Mouse (Mus musculus) limb, embryonic 14.5 days (tissue): ENCODE results near the gene Dynlt1f. TPM values are rescaled to one million over a fixed set of nuclear protein-coding genes. Genes with fewer than 3 reads are reported as not detected.
"Not testable (repeated sequence)": the region's sequence is repeated elsewhere in the genome, so short reads cannot be mapped to it uniquely, and the experiment has no call there.

Experiments
- ATAC-seq: fragments of 200-750 bp; cut with Nextera tagmentation; 2 replicates; pipeline ENCODE4 v1.8.0; 2017; ENCODE audit warnings: low read depth, moderate number of reproducible peaks, moderate TSS enrichment; ENCODE audit not compliant: low FRiP score
- DNase-seq: peaks from one replicate; pipeline ENCODE4 v3.0.0-alpha.2; 2015; ENCODE audit warnings: low spot score
- H3K27ac ChIP-seq: fragments of 300-500 bp; sonication (generic); replicated peaks from 2 replicates; pipeline ENCODE4 v1.5.1; 2014; ENCODE audit warnings: low read depth, mild to moderate bottlenecking, low read length, moderate library complexity, mixed read lengths
- H3K27me3 ChIP-seq: fragments of 300-500 bp; sonication (generic); 2 replicates; pipeline ENCODE4 v1.6.1; 2014; ENCODE audit warnings: low read length, mixed read lengths; ENCODE audit not compliant: control insufficient read depth, insufficient read depth
- H3K36me3 ChIP-seq: fragments of 300-500 bp; sonication (generic); 2 replicates; pipeline ENCODE4 v1.6.1; 2014; ENCODE audit warnings: mild to moderate bottlenecking, low read length, moderate library complexity, mixed read lengths; ENCODE audit not compliant: control insufficient read depth, insufficient read depth
- H3K4me1 ChIP-seq: fragments of 300-500 bp; sonication (generic); 2 replicates; pipeline ENCODE4 v1.6.1; 2014; ENCODE audit warnings: antibody characterized with exemption, low read length, mixed read lengths; ENCODE audit not compliant: control insufficient read depth, insufficient read depth
- H3K4me2 ChIP-seq: fragments of 300-500 bp; sonication (generic); replicated peaks from 2 replicates; pipeline ENCODE4 v1.6.1; 2014; ENCODE audit warnings: low read depth, mild to moderate bottlenecking, low read length, moderate library complexity; ENCODE audit not compliant: severe bottlenecking
- H3K4me3 ChIP-seq: fragments of 300-500 bp; sonication (generic); replicated peaks from 2 replicates; pipeline ENCODE4 v1.5.1; 2014; ENCODE audit warnings: low read length
- H3K9ac ChIP-seq: fragments of 300-500 bp; sonication (generic); 2 replicates; pipeline ENCODE4 v1.6.1; 2014; ENCODE audit warnings: mild to moderate bottlenecking, low read depth, low read length, moderate library complexity; ENCODE audit not compliant: severe bottlenecking
- H3K9me3 ChIP-seq: fragments of 300-500 bp; sonication (generic); 2 replicates; pipeline ENCODE4 v1.6.1; 2016; ENCODE audit warnings: low read length; ENCODE audit not compliant: control insufficient read depth
- WGBS: fragments of 180-500 bp; shearing (Covaris S2); extraction: QIAGEN DNeasy Blood & Tissue Kit; methylation state at CpG from one replicate; pipeline ENCODE4 v1.1.7; 2014; 5-methylcytosine and 5-hydroxymethylcytosine counted together
- polyA plus RNA-seq, 2 experiments: library from polyadenylated mRNA; depleted of rRNA in 1 of 2; stranded (reverse) in 1 of 2; unstranded in 1 of 2; fragments of >200 nt; fragmentation: Nextera tagmentation in 1 of 2; extraction: Ambion mirVana in 1 of 2; gene quantifications; 2 replicates each; pipeline versions ENCODE4 v1.2.1 to v1.2.3; 2012 to 2014

Dynlt1f gene
- polyA plus RNA-seq, 2 experiments, result 228 to 248 TPM

DNA sequence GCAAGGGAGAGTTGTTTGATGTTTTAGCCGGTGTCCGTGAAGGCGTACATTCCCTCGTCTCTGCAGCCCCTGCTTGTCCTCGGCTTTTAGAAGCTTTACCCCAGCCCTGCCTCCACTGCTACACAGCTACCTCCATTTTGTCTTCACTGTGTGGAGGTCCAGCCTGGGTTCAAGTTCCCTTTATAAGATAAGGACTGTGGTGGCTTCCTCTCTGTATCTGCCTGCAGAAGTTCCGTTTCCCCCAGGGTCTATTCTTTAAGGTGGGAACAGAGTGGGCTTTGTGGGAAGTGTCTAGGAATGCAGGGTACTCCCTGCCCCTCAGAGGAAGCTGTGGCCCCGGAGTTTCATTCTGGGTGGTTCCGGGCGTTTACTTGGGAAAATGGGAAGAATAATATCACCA lies 40.0 kb upstream of the Dynlt1f start:
- not testable (repeated sequence) for H3K4me3 ChIP-seq, H3K27ac ChIP-seq, H3K27me3 ChIP-seq, H3K4me1 ChIP-seq, DNase-seq, ATAC-seq, H3K4me2 ChIP-seq, H3K9me3 ChIP-seq, H3K36me3 ChIP-seq, H3K9ac ChIP-seq
- WGBS, result 80% methylated on average over 9 of the region's 9 CpGs

DNA sequence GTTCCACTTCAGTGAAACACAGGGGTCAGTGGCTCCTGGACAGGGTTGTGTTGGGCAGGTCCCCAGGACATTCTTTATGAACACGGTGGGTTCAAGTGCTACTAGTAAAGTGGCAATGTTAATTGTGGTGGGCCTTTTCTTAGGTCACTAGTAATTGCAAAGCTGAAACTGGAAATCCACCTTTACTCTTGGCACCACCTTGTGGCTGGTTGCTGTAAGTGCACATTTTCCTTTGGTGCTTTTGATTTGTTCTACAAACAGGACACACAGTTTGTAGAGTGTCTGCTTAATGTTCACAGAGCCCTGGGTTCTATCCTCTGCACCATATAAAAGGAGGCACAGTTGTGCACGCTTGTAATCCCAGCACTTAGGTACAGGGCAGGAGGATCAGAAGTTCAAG lies 35.9 kb upstream of the Dynlt1f start:
- WGBS, result 6% methylated on average over 2 of the region's 2 CpGs
- not testable (repeated sequence) for H3K9ac ChIP-seq, H3K27ac ChIP-seq, H3K27me3 ChIP-seq, H3K4me3 ChIP-seq, H3K9me3 ChIP-seq, ATAC-seq, H3K4me1 ChIP-seq, H3K4me2 ChIP-seq, H3K36me3 ChIP-seq
- peak; percentile 38 for DNase-seq

DNA sequence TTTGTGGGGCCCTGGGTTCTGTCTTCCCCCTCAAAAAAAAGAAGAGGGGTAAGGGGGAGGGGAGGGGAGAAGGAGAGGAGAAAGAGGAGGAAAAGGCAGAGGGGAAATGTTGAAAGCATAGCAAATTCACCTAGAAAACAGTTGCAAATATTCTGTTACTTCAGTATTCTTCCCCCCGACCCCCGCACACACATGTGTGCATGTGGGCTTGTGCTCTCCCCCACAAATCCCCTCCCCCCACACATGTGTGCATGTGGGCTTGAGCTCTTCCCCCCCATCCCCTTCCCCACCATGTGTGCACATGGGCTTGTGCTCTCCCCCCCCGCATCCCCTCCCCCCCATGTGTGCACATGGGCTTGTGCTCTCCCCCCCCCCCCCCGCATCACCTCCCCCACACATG lies 33.6 kb upstream of the Dynlt1f start:
- H3K27ac ChIP-seq, H3K4me1 ChIP-seq, H3K9ac ChIP-seq, H3K36me3 ChIP-seq, ATAC-seq, H3K4me3 ChIP-seq, H3K27me3 ChIP-seq, DNase-seq, H3K4me2 ChIP-seq, H3K9me3 ChIP-seq: not testable (repeated sequence)
- WGBS, result 86% methylated on average over 2 of the region's 4 CpGs

DNA sequence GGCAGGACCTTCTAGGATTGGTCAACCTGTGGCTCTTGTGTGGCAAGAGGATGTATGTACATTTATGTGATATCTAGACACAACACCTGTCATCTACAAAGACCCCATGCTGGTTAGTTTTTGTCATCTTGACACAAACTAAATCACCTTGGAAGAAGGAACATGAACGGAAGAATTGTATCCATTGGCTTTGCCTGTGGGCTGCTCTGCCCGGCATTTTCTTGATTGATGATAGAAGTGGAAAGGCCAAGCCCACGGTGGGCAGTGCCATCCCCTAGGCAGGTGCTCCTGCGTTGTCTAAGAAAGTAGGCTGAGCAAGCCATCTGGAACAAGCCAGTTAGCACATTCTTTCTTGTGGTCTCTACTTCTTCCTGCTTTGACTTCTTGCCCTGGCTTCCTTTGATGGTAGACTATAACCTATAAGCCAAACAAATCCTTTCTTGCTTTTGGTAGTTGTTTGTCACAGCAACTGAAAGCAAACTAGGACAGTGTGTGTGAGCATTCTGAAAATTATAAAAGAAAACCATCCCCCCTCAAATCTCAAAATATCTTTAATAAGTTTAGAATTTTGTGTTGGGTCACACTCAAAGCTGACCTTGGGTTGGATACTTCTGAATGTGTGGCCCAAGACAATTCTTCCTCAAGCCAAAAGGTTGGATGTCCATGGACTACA lies 30.7 kb upstream of the Dynlt1f start:
- not testable (repeated sequence) for DNase-seq, H3K4me3 ChIP-seq, H3K4me1 ChIP-seq, H3K27me3 ChIP-seq, H3K36me3 ChIP-seq, H3K4me2 ChIP-seq, H3K27ac ChIP-seq, H3K9me3 ChIP-seq, H3K9ac ChIP-seq, ATAC-seq
- 100% methylated on average over 1 of the region's 4 CpGs for WGBS

DNA sequence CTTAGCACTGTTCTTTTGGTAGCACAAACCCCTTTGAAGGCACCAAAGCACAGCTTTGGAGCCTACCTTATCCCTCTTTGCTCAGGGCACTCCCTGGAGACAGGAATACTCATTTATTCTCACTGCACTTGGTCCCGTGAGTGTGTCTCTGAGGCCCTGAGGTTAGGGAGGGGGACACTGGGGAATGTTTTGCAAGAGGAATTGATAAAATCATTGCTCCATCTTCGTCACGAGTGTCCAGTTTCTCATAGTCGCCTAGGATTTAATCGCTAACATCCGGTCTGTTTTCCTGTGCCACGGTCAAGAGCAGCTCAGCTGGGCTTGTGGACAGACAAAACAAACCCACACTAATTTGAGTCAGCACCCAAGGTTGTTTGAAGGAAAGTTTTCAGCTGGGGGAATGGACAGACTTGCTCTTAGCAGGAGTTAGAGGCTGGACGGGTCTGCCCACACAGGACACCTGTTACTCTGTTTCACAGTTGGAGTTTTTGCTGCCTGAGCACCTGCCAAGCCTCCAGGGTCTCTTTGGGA lies 29.7 kb upstream of the Dynlt1f start:
- H3K9me3 ChIP-seq, H3K9ac ChIP-seq, H3K27ac ChIP-seq, H3K27me3 ChIP-seq, H3K4me2 ChIP-seq, DNase-seq, H3K4me3 ChIP-seq, H3K4me1 ChIP-seq, H3K36me3 ChIP-seq: not testable (repeated sequence)
- WGBS, result 0% methylated on average over 1 of the region's 8 CpGs
- peak; percentile 25; the same call in 1 of the 2 replicates for ATAC-seq

DNA sequence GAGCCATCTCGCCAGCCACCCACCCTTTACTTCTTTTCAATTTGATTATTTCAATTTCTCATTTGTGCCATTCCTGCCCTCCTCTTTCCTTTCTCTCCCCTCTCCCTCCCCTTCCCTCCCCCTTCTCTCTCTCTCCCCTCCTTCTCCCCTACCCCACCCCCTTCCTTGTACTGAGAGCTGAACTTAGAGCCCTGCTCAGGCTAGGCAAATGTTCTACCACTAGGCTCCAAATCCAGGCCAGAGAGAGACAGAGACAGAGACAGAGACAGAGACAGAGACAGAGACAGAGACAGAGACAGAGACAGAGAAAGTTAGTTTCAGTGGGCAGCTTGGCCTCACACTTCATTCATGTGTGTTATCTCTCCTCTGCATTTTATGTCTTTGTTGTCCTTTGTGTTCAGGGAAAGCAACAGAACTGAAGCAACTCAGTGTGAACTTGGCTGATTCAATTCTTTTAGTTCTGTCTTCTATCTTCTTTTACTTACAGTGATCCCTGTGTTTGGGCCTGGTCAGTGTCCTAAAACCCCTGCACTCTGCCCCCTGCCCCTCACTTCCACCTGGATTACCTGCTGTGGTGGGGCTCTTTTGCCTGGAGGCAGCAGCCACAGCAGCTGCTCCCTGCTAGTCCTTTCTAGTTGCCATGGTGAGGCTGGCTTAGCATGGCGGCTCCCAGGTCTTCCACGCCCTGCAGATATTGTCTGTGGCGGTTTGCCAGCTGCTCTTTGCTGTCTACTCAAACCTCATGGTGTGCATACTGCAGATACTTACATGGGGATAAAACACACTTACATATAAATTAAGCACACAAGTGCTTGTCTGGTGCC lies 29.0 kb upstream of the Dynlt1f start:
- not testable (repeated sequence) for DNase-seq, H3K27ac ChIP-seq, H3K4me1 ChIP-seq, H3K36me3 ChIP-seq, H3K9me3 ChIP-seq, H3K9ac ChIP-seq, H3K4me2 ChIP-seq, H3K4me3 ChIP-seq, H3K27me3 ChIP-seq
- WGBS, result no CpG with 5 or more reads among the region's 4 CpGs
- ATAC-seq, result peak; percentile 84

DNA sequence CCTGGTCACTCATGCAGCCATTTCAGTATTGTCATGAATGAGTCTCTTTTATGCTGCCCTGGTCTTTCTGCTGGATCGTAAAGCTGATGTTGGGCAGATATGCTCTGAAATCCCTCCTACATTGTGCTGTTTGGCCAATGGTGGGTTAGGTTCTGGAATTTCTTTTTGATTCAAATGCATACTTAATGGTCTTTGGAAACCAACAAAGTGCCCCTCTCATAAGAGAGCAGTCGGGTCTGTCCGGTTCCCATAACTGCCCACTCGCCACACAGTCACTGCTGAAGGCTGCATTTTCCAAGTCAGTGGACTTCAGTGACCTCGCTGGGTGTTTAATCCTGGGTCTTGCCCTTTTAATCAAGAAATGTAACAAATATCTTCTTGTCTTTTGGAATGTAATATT lies 28.0 kb upstream of the Dynlt1f start:
- not testable (repeated sequence) for H3K36me3 ChIP-seq, H3K9ac ChIP-seq, DNase-seq, H3K4me1 ChIP-seq, H3K4me2 ChIP-seq, ATAC-seq, H3K4me3 ChIP-seq, H3K9me3 ChIP-seq, H3K27me3 ChIP-seq, H3K27ac ChIP-seq
- no CpG with 5 or more reads among the region's 5 CpGs for WGBS

DNA sequence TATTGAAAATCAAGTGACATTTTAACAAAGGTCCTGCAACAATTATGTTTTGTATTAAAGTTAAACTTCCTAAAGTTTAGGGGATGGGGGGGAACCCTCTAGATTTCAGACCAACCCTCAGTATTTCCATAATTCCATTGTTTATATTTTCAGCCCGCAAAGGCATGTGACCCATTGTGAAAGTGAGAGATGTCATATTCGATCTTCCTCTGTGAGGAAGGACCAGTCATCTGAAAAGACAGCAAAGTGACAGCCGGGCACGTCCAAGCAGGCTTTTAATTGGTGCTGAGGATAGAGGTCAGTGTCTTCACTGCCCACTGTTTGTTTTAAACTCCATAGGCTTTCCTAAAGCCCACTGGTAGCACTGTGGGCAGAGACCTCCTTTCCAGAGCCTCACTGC lies 26.0 kb upstream of the Dynlt1f start:
- WGBS, result 76% methylated on average over 4 of the region's 4 CpGs
- not testable (repeated sequence) for DNase-seq, H3K27ac ChIP-seq, H3K27me3 ChIP-seq, H3K4me1 ChIP-seq, H3K9me3 ChIP-seq, H3K9ac ChIP-seq, H3K4me3 ChIP-seq, H3K4me2 ChIP-seq, H3K36me3 ChIP-seq, ATAC-seq
